Mouse (Mus musculus) hindbrain, embryonic 10.5 days (tissue): Measurements from ENCODE around the gene Clcnka. TPM values are rescaled to one million over a fixed set of nuclear protein-coding genes. Genes with fewer than 3 reads are reported as not detected.

Source experiments
- DNase-seq: peaks from one replicate; pipeline ENCODE4 v3.0.0-alpha.2; 2017; ENCODE audit warnings: low spot score
- H3K27ac ChIP-seq: fragments of 300-500 bp; sonication (generic); 2 replicates; pipeline ENCODE4 v1.5.1; 2016; ENCODE audit warnings: mild to moderate bottlenecking, moderate library complexity
- H3K27me3 ChIP-seq: fragments of 300-500 bp; sonication (generic); 2 replicates; pipeline ENCODE4 v1.6.1; 2016; ENCODE audit warnings: mild to moderate bottlenecking; ENCODE audit not compliant: poor library complexity, insufficient read depth, severe bottlenecking
- H3K36me3 ChIP-seq: fragments of 300-500 bp; sonication (generic); 2 replicates; pipeline ENCODE4 v1.6.1; 2016; ENCODE audit warnings: mild to moderate bottlenecking, moderate library complexity
- H3K4me1 ChIP-seq: fragments of 300-500 bp; sonication (generic); replicated peaks from 2 replicates; pipeline ENCODE4 v1.6.1; 2016; ENCODE audit warnings: mild to moderate bottlenecking
- H3K4me3 ChIP-seq: fragments of 300-500 bp; sonication (generic); 2 replicates; pipeline ENCODE4 v1.5.1; 2016; ENCODE audit warnings: mild to moderate bottlenecking, moderate library complexity
- H3K9me3 ChIP-seq: fragments of 300-500 bp; sonication (generic); 2 replicates; pipeline ENCODE4 v1.6.1; 2016; ENCODE audit warnings: mild to moderate bottlenecking, moderate library complexity
- WGBS: fragments of 180-500 bp; shearing (Covaris S2); methylation state at CpG from one replicate; pipeline ENCODE4 v1.1.7; 2016; 5-methylcytosine and 5-hydroxymethylcytosine counted together
- polyA plus RNA-seq: library from polyadenylated mRNA; unstranded; fragments of >200 nt; fragmentation: Nextera tagmentation; extraction: Ambion mirVana; gene quantifications from 2 replicates; pipeline ENCODE4 v1.2.1, GENCODE M21; 2016

Clcnka gene
- 0.31 and 0.33 TPM in 2 replicates for polyA plus RNA-seq

DNA sequence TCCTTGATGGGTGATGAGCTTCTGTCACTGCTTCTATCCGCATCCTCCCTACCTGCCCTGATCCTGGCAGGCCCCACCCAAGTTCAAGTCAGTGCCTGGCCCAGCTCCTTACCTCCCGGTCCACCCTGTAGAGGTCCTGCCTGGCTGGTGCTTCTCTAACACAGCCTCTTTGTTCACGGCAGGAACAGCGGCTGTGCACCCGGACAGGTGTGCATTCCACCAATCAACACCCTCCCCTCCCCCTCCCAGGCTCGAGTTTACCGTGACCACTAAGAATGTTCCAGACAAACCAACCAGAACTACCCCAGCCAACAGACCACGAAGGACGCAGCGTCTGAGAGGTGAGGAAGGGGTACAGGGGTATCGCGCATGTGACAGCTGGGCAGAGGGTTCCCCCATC lies at the start of gene Clcnka:
TSS of gene Clcnka (minus strand) at position 180 of the 400 bp plus-strand sequence.
- H3K4me3 ChIP-seq, result no peak within 1 kb of the TSS
- H3K36me3 ChIP-seq, result no peaks in the 10 kb centered on the region
- DNase-seq, result no peak
- 70% methylated on average over 12 of the region's 12 CpGs for WGBS
- no peaks in the 10 kb centered on the region for H3K9me3 ChIP-seq
- peaks cover 43% of the 10 kb centered on the region for H3K27me3 ChIP-seq
- peaks cover 19% of the 10 kb centered on the region for H3K4me1 ChIP-seq
- peak within 1 kb of the TSS; percentile 1; the same call in 1 of the 2 replicates for H3K27ac ChIP-seq

DNA sequence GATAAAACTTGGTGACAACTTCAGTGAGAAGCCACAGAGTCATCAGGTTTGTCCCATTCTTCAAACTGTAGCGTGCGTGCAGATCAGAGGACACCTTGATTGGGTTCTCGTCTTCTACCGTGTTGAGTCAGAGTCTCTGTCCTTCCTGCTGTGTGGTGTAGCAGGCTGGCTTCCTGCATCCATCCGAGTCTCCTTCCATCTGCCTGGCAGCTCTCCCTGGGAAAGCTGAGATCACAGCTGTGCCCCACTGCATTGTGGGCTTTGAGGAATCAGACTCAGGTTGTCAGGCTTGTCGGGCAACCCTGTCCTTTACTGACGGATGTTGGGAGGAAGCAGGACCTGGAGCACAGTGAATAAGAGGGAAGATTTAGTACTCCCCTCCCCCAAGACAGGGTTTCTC lies 47.7 kb upstream of the Clcnka start:
- no peak overlapping the region for H3K27ac ChIP-seq
- peaks cover 30% of the 10 kb centered on the region for H3K4me1 ChIP-seq
- no peaks in the 10 kb centered on the region for H3K9me3 ChIP-seq
- H3K27me3 ChIP-seq, result no peaks in the 10 kb centered on the region; the same call in 1 of the 2 replicates
- DNase-seq, result no peak
- peak overlapping the region; percentile 98; the same call in 1 of the 2 replicates for H3K4me3 ChIP-seq
- 79% methylated on average over 7 of the region's 7 CpGs for WGBS
- H3K36me3 ChIP-seq, result peaks cover 49% of the 10 kb centered on the region

- DNase-seq, result no peak
- Histone ChIP-seq H3K4me1 (peaks cover 30% of the 10 kb centered on the region), H3K9me3 (no peaks in the 10 kb centered on the region), H3K36me3 (peaks cover 40% of the 10 kb centered on the region), H3K27ac (peak overlapping the region; percentile 99), H3K4me3 (peak overlapping the region; percentile 98), H3K27me3 (no peaks in the 10 kb centered on the region; the same call in 1 of the 2 replicates)
- whole genome bisulfite sequencing, result 19% methylated on average over 14 of the region's 14 CpGs
Observed at GRCm38 (mm10) chr4:141445328-141445720, 46.8 kb upstream of the Clcnka start.

DNA sequence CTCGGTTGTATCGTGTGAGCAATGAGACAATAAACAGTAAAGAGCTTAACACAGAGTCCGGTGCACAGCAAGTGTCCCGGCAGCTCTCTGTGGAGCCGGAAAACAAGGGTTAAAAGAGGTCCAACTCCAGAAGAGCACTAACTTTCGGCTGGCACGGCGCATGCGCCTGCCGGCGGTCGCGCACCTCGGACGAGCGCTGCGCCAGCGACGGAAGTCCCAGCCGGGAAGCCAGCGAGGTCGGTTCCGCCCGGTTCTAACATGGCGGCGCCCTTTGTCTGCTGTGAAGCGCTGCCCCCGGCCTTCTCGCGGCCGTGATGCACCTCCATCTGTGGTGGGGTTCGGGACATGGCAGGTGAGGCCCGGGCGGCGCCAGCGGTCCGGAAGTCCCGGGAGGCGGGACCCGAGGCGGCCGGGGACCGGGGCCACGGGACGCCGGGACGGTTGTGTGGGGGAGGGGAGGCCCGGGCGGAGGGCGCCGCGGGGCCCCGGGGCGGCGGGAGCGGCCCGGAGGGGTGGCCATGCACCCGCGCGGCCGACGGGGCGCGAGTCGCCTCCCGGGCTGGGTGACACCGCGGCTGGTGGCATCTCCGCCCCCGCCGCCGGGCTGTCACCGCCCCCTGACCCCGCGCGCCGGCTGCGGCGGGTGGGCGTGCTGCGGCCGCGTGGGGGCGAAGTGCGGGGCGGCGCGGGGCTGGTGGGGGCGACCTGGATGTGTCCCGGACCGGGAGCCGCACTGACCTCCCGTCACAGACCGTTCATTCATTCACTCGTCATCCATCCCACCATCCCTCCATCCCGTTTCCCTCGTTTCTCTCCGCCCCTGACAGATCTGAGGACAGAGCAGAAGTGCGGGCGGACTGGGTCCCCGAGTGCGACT lies 46.2 kb upstream of the Clcnka start, which contains the start of gene Zbtb17:
TSS of gene Zbtb17 (plus strand) at position 204 of the 877 bp plus-strand sequence.
- peak within 1 kb of the TSS; percentile 98 for H3K4me3 ChIP-seq
- no peaks in the 10 kb centered on the region; the same call in 1 of the 2 replicates for H3K27me3 ChIP-seq
- no peaks in the 10 kb centered on the region for H3K9me3 ChIP-seq
- H3K4me1 ChIP-seq, result peaks cover 30% of the 10 kb centered on the region
- H3K36me3 ChIP-seq, result peaks cover 34% of the 10 kb centered on the region
- H3K27ac ChIP-seq, result peak within 1 kb of the TSS; percentile 99
- peak; percentile 91 for DNase-seq
- WGBS, result 1% methylated on average over 102 of the region's 102 CpGs

DNA sequence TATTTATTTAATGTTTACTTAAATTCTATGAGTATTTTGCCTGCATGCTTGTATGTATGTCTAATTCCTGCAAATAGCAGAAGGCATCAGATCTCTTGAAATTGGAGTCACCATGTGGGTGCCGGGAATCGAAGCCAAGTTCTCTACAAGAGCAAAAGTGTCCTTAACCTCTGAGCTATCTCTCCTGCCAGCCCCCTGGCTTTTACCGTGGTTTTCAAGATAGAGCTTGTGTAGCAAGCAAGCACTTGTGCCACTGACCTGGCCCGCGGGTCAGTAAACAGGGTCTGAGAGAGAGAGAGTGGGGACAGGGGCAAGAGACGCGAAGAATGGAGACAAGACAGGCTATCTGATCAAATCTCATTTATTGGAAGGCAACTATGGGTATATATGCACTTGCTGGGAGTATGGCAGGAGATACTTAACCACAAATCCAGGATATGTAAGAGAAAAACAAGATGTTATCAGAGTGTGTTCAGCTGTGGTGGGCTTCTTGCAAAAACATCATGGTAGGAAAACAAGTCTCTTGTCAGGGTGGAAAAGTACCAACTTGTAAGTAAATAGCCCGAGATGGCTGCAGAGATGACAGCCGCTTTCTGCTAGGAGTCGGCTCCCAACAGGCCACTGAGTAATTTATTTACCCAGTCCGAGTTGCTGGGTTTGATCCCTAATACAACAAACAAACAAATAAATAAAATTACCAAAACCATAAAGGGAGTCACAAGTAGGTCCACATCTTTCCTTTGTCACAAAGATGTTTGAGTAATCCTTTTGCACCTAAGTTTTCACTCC lies 45.3 kb upstream of the Clcnka start:
- H3K27ac ChIP-seq, result peak overlapping the region; percentile 99
- WGBS, result 56% methylated on average over 11 of the region's 11 CpGs
- no peaks in the 10 kb centered on the region for H3K9me3 ChIP-seq

GRCm38 (mm10) chr4:141440877-141441276 lies 42.4 kb upstream of the Clcnka start:
- no peaks in the 10 kb centered on the region for H3K36me3 ChIP-seq
- no peak overlapping the region for H3K4me3 ChIP-seq
- H3K9me3 ChIP-seq, result no peaks in the 10 kb centered on the region
- H3K27ac ChIP-seq, result no peak overlapping the region
- no peak for DNase-seq
- H3K27me3 ChIP-seq, result no peaks in the 10 kb centered on the region; the same call in 1 of the 2 replicates
- peaks cover 23% of the 10 kb centered on the region for H3K4me1 ChIP-seq

More for the DNA sequence above, 45.3 kb upstream of the Clcnka start:
- Histone ChIP-seq H3K4me1 (peaks cover 30% of the 10 kb centered on the region), H3K27me3 (no peaks in the 10 kb centered on the region; the same call in 1 of the 2 replicates), H3K36me3 (peaks cover 26% of the 10 kb centered on the region), H3K4me3 (peak overlapping the region; percentile 98)
- DNase-seq, result no peak

DNA sequence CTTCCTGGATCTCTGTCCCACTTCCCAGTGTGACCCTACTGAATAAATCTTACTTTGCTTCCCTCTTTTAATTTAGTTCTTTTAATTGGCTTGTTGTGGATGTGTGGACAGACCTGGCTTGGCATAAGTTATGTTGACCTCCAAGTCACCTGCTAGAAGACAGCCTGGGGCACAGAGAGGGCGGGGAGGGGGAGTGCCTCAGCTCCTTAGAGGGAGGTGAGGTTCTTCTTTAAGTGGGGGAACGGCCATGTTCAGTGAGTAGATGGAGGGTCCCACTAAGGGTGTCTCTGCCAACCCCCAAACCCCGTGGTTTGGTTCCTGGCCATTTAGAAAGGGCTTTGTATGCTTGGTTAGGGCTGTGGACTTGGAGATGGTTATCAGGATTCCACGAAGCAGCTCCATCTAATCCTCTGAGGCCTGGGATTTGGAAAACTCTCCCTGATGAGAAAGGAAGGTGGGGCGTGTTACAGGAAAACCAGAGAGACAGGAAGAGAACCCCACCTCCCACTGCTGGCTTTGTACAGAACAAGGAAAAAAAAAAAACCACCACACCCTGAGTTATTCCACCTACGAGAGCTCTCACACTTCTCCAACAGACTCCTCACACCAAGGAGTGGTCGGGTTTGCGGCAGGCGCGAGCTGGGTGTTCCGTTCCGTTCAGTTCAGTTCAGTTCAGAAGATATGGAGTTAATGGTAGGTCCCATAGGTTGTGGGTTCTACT lies 40.7 kb upstream of the Clcnka start:
- H3K4me1 ChIP-seq, result peaks cover 7% of the 10 kb centered on the region; the same call in 1 of the 2 replicates
- H3K36me3 ChIP-seq, result no peaks in the 10 kb centered on the region
- H3K4me3 ChIP-seq, result no peak overlapping the region
- 86% methylated on average over 12 of the region's 12 CpGs for WGBS
- DNase-seq, result no peak
- no peak overlapping the region for H3K27ac ChIP-seq
- no peaks in the 10 kb centered on the region for H3K9me3 ChIP-seq
- H3K27me3 ChIP-seq, result no peaks in the 10 kb centered on the region; the same call in 1 of the 2 replicates

DNA sequence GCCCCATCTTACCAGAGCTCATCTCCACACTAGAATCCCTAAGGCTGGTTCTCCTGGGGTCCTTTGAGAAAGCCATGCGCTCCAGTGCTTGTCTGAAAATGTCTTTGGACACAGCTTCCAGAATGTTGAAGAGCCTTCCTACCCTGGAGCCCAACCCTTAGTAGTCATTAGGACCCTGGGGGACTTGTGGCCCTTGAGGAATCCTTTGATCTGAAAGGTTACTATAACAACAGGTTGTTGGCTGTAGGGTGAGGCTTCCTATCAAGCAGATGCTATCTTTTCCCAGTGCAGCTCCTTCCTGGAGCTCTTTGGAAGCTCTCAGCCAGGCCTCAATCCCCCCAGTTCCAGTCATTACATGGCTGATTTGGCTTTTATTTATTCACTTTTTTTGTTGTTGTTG lies 37.5 kb upstream of the Clcnka start, which contains the start of gene Srarp:
TSS of gene Srarp (minus strand) at position 132 of the 400 bp plus-strand sequence.
- WGBS, result 77% methylated on average over 1 of the region's 1 CpGs
- DNase-seq, result no peak
- H3K36me3 ChIP-seq, result no peaks in the 10 kb centered on the region
- no peak within 1 kb of the TSS for H3K27ac ChIP-seq
- H3K9me3 ChIP-seq, result no peaks in the 10 kb centered on the region
- no peaks in the 10 kb centered on the region for H3K4me1 ChIP-seq
- peaks cover 7% of the 10 kb centered on the region; the same call in 1 of the 2 replicates for H3K27me3 ChIP-seq
- no peak within 1 kb of the TSS for H3K4me3 ChIP-seq

GRCm38 (mm10) chr4:141433191-141433590 lies 34.7 kb upstream of the Clcnka start:
- no peaks in the 10 kb centered on the region for H3K9me3 ChIP-seq
- no peak for DNase-seq
- H3K27me3 ChIP-seq, result peaks cover 7% of the 10 kb centered on the region; the same call in 1 of the 2 replicates
- no peaks in the 10 kb centered on the region for H3K36me3 ChIP-seq
- H3K4me1 ChIP-seq, result no peaks in the 10 kb centered on the region
- 85% methylated on average over 18 of the region's 18 CpGs for WGBS
- H3K27ac ChIP-seq, result no peak overlapping the region
- H3K4me3 ChIP-seq, result no peak overlapping the region

DNA sequence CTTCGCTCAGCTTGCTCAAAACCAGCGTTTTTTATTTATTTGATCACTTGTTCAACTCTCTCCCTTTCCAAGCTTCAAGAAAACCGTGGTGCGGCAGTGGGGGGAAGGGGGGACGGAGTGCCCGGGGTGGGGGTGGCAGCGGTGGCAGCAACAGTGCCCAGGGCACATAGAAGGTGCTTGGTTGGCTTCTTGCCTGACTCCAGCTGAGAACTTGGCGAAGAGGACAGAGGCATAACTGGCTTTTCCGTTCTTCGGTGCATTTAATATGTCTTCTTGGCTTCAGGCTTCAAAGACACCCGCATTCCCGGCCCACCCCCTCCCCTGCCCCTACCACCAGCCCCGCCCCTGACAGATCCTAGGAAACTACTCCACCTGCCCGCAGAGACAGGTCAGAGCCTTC lies 34.1 kb upstream of the Clcnka start:
- Histone ChIP-seq H3K4me3 (no peak overlapping the region), H3K36me3 (no peaks in the 10 kb centered on the region), H3K9me3 (no peaks in the 10 kb centered on the region), H3K27me3 (peaks cover 8% of the 10 kb centered on the region; the same call in 1 of the 2 replicates), H3K27ac (no peak overlapping the region), H3K4me1 (no peaks in the 10 kb centered on the region)
- 67% methylated on average over 14 of the region's 14 CpGs for WGBS
- no peak for DNase-seq

GRCm38 (mm10) chr4:141430997-141431396 lies 32.5 kb upstream of the Clcnka start:
- Histone ChIP-seq H3K4me1 (peaks cover 9% of the 10 kb centered on the region), H3K27ac (no peak overlapping the region), H3K4me3 (no peak overlapping the region), H3K9me3 (no peaks in the 10 kb centered on the region), H3K36me3 (no peaks in the 10 kb centered on the region), H3K27me3 (peaks cover 25% of the 10 kb centered on the region)
- 42% methylated on average over 9 of the region's 9 CpGs for WGBS
- peak; percentile 64 for DNase-seq

GRCm38 (mm10) chr4:141429847-141430246 lies 31.3 kb upstream of the Clcnka start:
- Histone ChIP-seq H3K27ac (no peak overlapping the region), H3K4me1 (peaks cover 20% of the 10 kb centered on the region), H3K4me3 (no peak overlapping the region), H3K27me3 (peaks cover 36% of the 10 kb centered on the region), H3K9me3 (no peaks in the 10 kb centered on the region), H3K36me3 (no peaks in the 10 kb centered on the region)
- peak; percentile 34 for DNase-seq
- WGBS, result 47% methylated on average over 9 of the region's 9 CpGs
